Mouse (Mus musculus): Measurements from ENCODE around the gene Cbx8.
A peak's percentile ranks its signal among the peaks of the same experiment; 100 is the strongest.

Gene Cbx8

GRCm38 (mm10) chr11:119079445-119079837 lies 38.7 kb upstream of the Cbx8 start:
- DNase-seq (ENCODE audit: low read depth in 2 of 2, low spot score in 2 of 2): no peak

- no peak for DNase-seq (ENCODE audit: low read depth in 2 of 2, low spot score in 2 of 2)
These were observed 38.1 kb upstream of the Cbx8 start for GRCm38 (mm10) chr11:119078691-119079444.

GRCm38 (mm10) chr11:119077755-119078154 lies 37.0 kb upstream of the Cbx8 start:
- DNase-seq (ENCODE audit: low read depth in 2 of 2, low spot score in 2 of 2): no peak

GRCm38 (mm10) chr11:119075805-119076204 lies 35.0 kb upstream of the Cbx8 start:
- peak in 1 of 2 experiments; percentile 63 for DNase-seq (ENCODE audit: low read depth in 2 of 2, low spot score in 2 of 2)

- DNase-seq (ENCODE audit: low read depth in 2 of 2, low spot score in 2 of 2): no peak
These were observed 33.2 kb upstream of the Cbx8 start for GRCm38 (mm10) chr11:119073876-119074433.

- no peak for DNase-seq (ENCODE audit: low read depth in 2 of 2, low spot score in 2 of 2)
These were observed 32.2 kb upstream of the Cbx8 start for GRCm38 (mm10) chr11:119072986-119073385.

GRCm38 (mm10) chr11:119072239-119072638 lies 31.5 kb upstream of the Cbx8 start:
- no peak for DNase-seq (ENCODE audit: low read depth in 2 of 2, low spot score in 2 of 2)

- no peak for DNase-seq (ENCODE audit: low read depth in 2 of 2, low spot score in 2 of 2)
These were observed 26.1 kb upstream of the Cbx8 start for GRCm38 (mm10) chr11:119066841-119067240.

- DNase-seq (ENCODE audit: low read depth in 2 of 2, low spot score in 2 of 2): no peak
These were observed 18.5 kb upstream of the Cbx8 start for GRCm38 (mm10) chr11:119059256-119059655.

GRCm38 (mm10) chr11:119058041-119058995 lies 17.5 kb upstream of the Cbx8 start:
- DNase-seq (ENCODE audit: low read depth in 2 of 2, low spot score in 2 of 2): no peak

- no peak for DNase-seq (ENCODE audit: low read depth in 2 of 2, low spot score in 2 of 2)
These were observed 16.5 kb upstream of the Cbx8 start for GRCm38 (mm10) chr11:119057291-119057690.

GRCm38 (mm10) chr11:119056301-119057211 lies 15.8 kb upstream of the Cbx8 start:
- DNase-seq (ENCODE audit: low read depth in 2 of 2, low spot score in 2 of 2): peak in 1 of 2 experiments; percentile 52

- DNase-seq (ENCODE audit: low read depth in 2 of 2, low spot score in 2 of 2): no peak
These were observed 14.9 kb upstream of the Cbx8 start for GRCm38 (mm10) chr11:119055571-119056131.

- DNase-seq (ENCODE audit: low read depth in 2 of 2, low spot score in 2 of 2): peak; percentile 46 to 62
These were observed 13.9 kb upstream of the Cbx8 start for GRCm38 (mm10) chr11:119054351-119055345.

GRCm38 (mm10) chr11:119053738-119054350 lies 13.1 kb upstream of the Cbx8 start:
- DNase-seq (ENCODE audit: low read depth in 2 of 2, low spot score in 2 of 2): peak in 1 of 2 experiments; percentile 41

GRCm38 (mm10) chr11:119053257-119053670 lies 12.5 kb upstream of the Cbx8 start:
- DNase-seq (ENCODE audit: low read depth in 2 of 2, low spot score in 2 of 2): peak; percentile 77

- no peak for DNase-seq (ENCODE audit: low read depth in 2 of 2, low spot score in 2 of 2)
These were observed 12.0 kb upstream of the Cbx8 start for GRCm38 (mm10) chr11:119052661-119053256.

All from CD8-positive naive resting alpha-beta T cell, adult 2 months (primary cell).